Mouse (Mus musculus) embryo, embryonic 10 days (tissue): Measurements from ENCODE around the gene Nat8f5.
"Not testable (repeated sequence)": the region's sequence is repeated elsewhere in the genome, so short reads cannot be mapped to it uniquely, and the experiment has no call there.

ENCODE experiments used
- DNase-seq: peaks from one replicate; pipeline ENCODE4 v3.0.0-alpha.2; 2015; ENCODE audit warnings: low spot score

The Nat8f5 gene

DNA sequence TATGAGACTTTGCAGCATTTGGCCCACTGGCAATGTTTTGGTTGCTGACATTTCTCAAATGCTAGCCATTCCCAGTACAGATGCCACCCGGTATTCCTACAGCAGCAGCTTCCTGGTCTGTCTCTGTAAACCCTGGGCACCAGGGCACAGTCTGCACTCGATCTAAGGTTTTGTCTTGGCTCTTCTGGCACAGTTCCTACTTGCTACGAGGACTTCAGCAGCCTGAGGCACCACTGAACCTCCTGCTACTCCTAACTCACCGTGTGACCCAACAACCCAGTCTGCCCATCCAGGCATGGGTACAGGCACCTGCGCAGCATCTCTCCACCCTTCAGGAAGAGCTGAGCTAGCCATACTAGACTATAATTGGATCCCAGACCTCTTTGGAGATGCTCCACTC, 15.3 kb upstream of the Nat8f5 start:
- not testable (repeated sequence) for DNase-seq

DNA sequence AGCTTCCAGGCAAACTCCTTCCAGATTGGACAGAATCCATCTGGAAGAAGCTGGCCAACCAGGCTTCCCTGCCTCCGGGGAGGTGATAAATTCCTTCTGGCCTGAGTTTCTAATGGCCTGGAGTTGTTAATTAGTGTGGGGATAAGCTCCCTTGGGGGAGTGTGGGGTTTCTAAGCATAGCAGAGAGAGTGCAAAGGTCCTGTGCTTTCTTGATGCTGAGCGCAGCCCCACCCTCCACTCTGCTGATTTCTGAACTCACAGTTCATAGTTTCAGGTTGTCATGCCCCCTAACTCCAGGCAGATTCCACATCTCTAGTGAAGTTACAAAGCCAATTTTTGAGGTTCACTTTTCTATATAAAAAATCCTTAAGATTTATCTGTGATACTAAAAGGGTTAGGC, 14.3 kb upstream of the Nat8f5 start:
- DNase-seq, result not testable (repeated sequence)

GRCm38 (mm10) chr6:85834504-85835100, 13.8 kb upstream of the Nat8f5 start:
- not testable (repeated sequence) for DNase-seq

DNA sequence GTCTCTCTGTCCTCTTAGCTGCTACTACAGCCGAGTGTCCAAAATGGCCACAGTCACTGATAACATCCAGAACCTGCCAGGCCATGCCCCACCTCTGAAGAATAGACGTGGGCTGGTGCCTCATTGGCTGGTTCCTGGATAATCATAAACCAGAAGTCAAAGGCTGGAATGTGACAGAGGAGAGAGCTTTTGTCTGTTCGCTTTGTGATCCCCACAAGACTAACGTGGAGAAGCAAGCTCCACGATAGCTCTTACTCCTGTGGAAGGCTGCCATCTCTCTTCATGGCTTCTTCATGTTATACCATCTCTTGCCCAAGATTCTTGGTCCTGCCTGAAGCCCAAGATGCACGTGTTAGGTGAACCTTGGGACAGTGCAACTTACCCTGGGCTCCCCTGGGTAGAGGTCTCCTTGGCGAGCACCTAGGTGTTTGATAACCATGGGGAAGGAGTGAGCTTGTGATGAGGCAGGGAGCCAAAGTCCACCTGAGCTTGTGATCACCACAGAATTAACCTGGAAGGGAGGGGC, 11.1 kb upstream of the Nat8f5 start, which contains the start of gene Nat8:
Nat8 (minus strand) TSS at position 287 of the 526 bp plus-strand sequence.
- DNase-seq, result no peak

DNA sequence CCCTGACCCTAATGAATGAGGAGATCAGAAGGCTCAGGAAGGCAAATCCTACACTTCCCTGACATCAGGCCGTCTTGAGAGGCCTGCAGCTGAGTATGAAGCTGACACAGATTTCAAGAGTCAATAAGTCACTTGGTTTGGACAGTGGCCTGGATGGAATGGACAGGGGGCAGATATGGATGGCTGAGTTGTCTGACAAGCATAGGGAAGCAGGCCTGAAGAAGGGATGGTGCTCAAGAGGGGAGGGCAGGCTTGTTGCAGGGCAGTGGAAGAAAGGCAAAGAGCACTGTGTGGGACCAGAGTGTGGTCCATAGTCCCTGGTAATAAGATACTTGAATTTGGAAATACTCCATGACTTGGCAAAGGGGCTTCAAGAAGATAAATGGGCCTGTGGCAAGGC, 8.7 kb upstream of the Nat8f5 start:
- no peak for DNase-seq

GRCm38 (mm10) chr6:85825886-85826285, 5.1 kb upstream of the Nat8f5 start:
- no peak for DNase-seq

GRCm38 (mm10) chr6:85823382-85824090, 2.8 kb upstream of the Nat8f5 start:
- DNase-seq, result no peak

GRCm38 (mm10) chr6:85822286-85822685, 1.5 kb upstream of the Nat8f5 start:
- DNase-seq, result no peak

DNA sequence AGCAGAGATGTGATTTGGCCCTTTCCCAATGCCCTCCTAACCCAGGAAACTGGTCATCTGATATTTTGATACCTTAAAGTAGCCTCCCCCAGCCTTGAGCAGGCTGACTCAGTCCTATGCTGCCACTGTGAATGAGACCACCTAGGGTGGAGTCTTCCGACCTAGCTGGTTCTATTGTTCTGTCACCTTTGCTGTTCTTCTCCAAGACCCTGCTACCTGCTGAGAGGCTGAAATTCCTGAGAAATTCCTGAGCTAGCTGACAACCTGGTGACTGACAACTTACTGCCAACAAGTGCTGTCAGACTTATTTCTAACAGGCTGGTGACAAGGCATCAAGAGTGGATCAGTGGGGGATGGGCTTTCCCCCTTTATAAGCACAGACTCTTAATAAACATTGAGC, 2.4 kb downstream of the Nat8f5 start:
- DNase-seq, result no peak

DNA sequence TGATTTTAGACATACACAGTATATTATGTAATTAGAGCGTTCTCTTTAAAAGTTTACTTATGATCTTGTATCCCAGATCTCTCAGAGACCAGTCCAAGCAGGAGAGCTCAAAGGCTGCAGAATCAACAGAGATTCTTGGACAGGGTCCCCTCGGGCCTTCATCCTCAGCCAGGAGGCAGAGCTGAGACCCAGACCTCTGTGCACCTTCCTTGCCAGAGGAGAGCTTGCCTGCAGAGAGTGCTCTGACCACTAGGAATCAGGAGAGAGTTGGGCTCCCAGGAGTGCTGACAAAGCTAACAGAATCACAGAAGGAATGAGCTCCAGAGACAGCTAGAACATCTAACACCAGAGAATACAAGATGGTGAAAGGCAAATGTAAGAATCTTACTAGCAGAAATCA, 7.4 kb downstream of the Nat8f5 start:
- DNase-seq, result no peak

DNA sequence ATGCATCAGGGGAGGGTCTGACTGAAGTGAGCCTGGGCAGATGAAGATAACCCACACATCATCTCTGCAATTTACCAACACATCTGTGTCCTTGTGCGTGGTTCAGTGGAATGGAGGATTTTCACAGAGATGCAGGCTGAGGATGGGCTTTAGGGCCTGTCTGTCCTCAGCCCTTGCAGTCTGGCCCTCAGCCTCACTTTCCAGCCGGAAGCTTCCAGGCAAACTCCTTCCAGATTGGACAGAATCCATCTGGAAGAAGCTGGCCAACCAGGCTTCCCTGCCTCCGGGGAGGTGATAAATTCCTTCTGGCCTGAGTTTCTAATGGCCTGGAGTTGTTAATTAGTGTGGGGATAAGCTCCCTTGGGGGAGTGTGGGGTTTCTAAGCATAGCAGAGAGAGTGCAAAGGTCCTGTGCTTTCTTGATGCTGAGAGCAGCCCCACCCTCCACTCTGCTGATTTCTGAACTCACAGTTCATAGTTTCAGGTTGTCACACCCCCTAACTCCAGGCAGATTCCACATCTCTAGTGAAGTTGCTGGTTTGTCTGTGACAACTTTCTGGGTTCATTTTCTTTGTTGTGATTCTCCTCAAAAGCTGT, 9.7 kb downstream of the Nat8f5 start:
- not testable (repeated sequence) for DNase-seq

DNA sequence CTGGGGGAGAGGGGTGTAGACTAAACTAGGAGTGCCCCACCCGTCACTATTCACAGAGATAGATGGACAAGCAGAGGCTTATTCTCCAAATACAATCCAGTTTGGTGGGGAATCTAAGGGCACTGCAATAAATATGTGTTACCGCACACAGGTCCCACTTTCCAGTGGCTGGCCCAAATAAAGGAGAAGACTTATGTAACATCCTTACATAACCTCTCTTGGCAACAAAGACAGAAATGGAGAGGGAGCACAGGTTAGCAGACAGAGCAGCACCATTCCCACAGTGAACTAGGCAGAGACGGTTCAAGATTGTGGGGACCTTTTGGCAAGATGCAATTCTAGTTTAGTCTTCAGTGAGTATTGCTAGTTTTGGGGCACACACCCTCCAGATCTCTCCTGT, 10.3 kb downstream of the Nat8f5 start:
- DNase-seq, result not testable (repeated sequence)

DNA sequence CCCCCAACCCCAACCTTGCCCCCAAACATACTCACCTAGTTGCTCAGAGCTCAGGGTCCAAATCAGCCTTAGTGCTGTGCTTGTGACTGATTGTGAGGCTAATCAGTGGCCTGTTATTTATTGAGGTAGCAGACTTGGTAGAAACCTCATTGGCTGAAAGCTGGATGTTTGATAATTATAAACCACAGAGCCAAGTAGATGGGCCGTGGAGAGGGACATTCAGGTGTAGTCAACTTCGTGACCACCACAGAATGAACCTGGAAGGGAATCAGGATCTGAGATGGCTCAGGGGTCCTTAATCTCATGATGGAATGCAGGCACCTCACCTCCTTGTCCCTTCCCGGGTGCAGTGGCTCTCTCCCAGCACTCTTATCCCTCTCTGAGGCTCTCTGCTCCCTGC, 11.0 kb downstream of the Nat8f5 start:
- DNase-seq, result not testable (repeated sequence)

GRCm38 (mm10) chr6:85803180-85803579, 17.6 kb downstream of the Nat8f5 start:
- not testable (repeated sequence) for DNase-seq
